Mouse (Mus musculus) brain, embryonic 14.5 days (tissue): ENCODE measurements around the gene Carmil1. TPM values are rescaled to one million over a fixed set of nuclear protein-coding genes. Genes with fewer than 3 reads are reported as not detected.
A peak's percentile ranks its signal among the peaks of the same experiment; 100 is the strongest.

Experiments used
- DNase-seq: peaks from one replicate; pipeline ENCODE4 v3.0.0-alpha.2; 2011; ENCODE audit warnings: low read depth
- CTCF ChIP-seq: fragments of 200-500 bp; IDR thresholded peaks from 2 replicates; pipeline ENCODE4 v1.5.1; 2012; ENCODE audit warnings: inconsistent platforms, mild to moderate bottlenecking, moderate library complexity, borderline replicate concordance; ENCODE audit not compliant: insufficient read depth, insufficient read length; ENCODE audit errors: extremely low read depth
- POLR2A ChIP-seq: fragments of 200-500 bp; IDR thresholded peaks from 2 replicates; pipeline ENCODE4 v1.6.1; 2012; ENCODE audit warnings: mild to moderate bottlenecking, inconsistent platforms, borderline replicate concordance; ENCODE audit not compliant: poor library complexity, insufficient read depth, insufficient read length, severe bottlenecking; ENCODE audit errors: extremely low read depth
- polyA plus RNA-seq: library from polyadenylated mRNA; depleted of rRNA; stranded (reverse); fragments of >200 nt; gene quantifications from 2 replicates; pipeline ENCODE4 v1.2.3, GENCODE M21; 2012

Gene Carmil1
- polyA plus RNA-seq, 1 experiment: 20.1 TPM

GRCm38 (mm10) chr13:24018515-24018914, 262.1 kb downstream of the Carmil1 start:
- DNase-seq: no peak
- no peak for TF ChIP-seq CTCF
- TF ChIP-seq POLR2A: no peak

- no peak for DNase-seq
These were observed 275.1 kb downstream of the Carmil1 start for GRCm38 (mm10) chr13:24005528-24005927.

GRCm38 (mm10) chr13:24001797-24002196, 278.8 kb downstream of the Carmil1 start:
- DNase-seq: no peak
- TF ChIP-seq CTCF (no peak), POLR2A (no peak)

More at GRCm38 (mm10) chr13:24005528-24005927, 275.1 kb downstream of the Carmil1 start:
- TF ChIP-seq CTCF: no peak
- TF ChIP-seq POLR2A: no peak

- no peak for TF ChIP-seq CTCF
- TF ChIP-seq POLR2A: no peak
- DNase-seq: no peak
These were observed 279.5 kb downstream of the Carmil1 start for GRCm38 (mm10) chr13:24001081-24001480.

GRCm38 (mm10) chr13:23998826-23999225, 281.8 kb downstream of the Carmil1 start:
- no peak for TF ChIP-seq POLR2A
- TF ChIP-seq CTCF: no peak
- peak; percentile 52 for DNase-seq

- peak; percentile 58 for DNase-seq
- TF ChIP-seq CTCF (no peak), POLR2A (no peak)
These were observed 285.8 kb downstream of the Carmil1 start for GRCm38 (mm10) chr13:23994756-23995155.

- TF ChIP-seq CTCF: no peak
- TF ChIP-seq POLR2A: no peak
- no peak for DNase-seq
These were observed 286.6 kb downstream of the Carmil1 start for GRCm38 (mm10) chr13:23994024-23994423.

GRCm38 (mm10) chr13:23990928-23991327, 289.7 kb downstream of the Carmil1 start, which contains the start of gene Scgn:
Gene Scgn (minus strand): TSS chr13:23991214.
- TF ChIP-seq CTCF (no peak), POLR2A (no peak)
- DNase-seq: peak; percentile 71

- DNase-seq: peak; percentile 59
- TF ChIP-seq CTCF (no peak), POLR2A (no peak)
These were observed 290.1 kb downstream of the Carmil1 start for GRCm38 (mm10) chr13:23990451-23990850.

GRCm38 (mm10) chr13:23985130-23985529, 295.5 kb downstream of the Carmil1 start:
- TF ChIP-seq POLR2A (no peak), CTCF (no peak)
- DNase-seq: peak; percentile 55

- no peak for DNase-seq
- TF ChIP-seq POLR2A: no peak
- no peak for TF ChIP-seq CTCF
These were observed 308.3 kb downstream of the Carmil1 start for GRCm38 (mm10) chr13:23972271-23972670.

GRCm38 (mm10) chr13:23971870-23972269, 308.7 kb downstream of the Carmil1 start:
- TF ChIP-seq CTCF: no peak
- no peak for TF ChIP-seq POLR2A
- peak; percentile 59 for DNase-seq
